Mouse (Mus musculus): ENCODE data around the gene Dtnb.

The Dtnb gene

GRCm38 (mm10) chr12:3723762-3724161 is 151.6 kb downstream of the Dtnb start:
- no peak for DNase-seq (ENCODE audit: extremely low read depth, low read depth, low spot score)

GRCm38 (mm10) chr12:3724822-3725370 is 152.7 kb downstream of the Dtnb start:
- no peak for DNase-seq (ENCODE audit: extremely low read depth, low read depth, low spot score)

- no peak for DNase-seq (ENCODE audit: extremely low read depth, low read depth, low spot score)
Measured at GRCm38 (mm10) chr12:3729521-3730075, 157.4 kb downstream of the Dtnb start.

GRCm38 (mm10) chr12:3732623-3733265 is 160.6 kb downstream of the Dtnb start:
- peak; percentile 68 for DNase-seq (ENCODE audit: extremely low read depth, low read depth, low spot score)

- DNase-seq (ENCODE audit: extremely low read depth, low read depth, low spot score): no peak
Measured at GRCm38 (mm10) chr12:3733328-3733727, 161.1 kb downstream of the Dtnb start.

GRCm38 (mm10) chr12:3737009-3737408 is 164.8 kb downstream of the Dtnb start:
- no peak for DNase-seq (ENCODE audit: extremely low read depth, low read depth, low spot score)

GRCm38 (mm10) chr12:3738741-3739529 is 166.8 kb downstream of the Dtnb start:
- no peak for DNase-seq (ENCODE audit: extremely low read depth, low read depth, low spot score)

GRCm38 (mm10) chr12:3739749-3740704 is 167.8 kb downstream of the Dtnb start:
- no peak for DNase-seq (ENCODE audit: extremely low read depth, low read depth, low spot score)

- DNase-seq (ENCODE audit: extremely low read depth, low read depth, low spot score): no peak
Measured at GRCm38 (mm10) chr12:3740705-3741081, 168.5 kb downstream of the Dtnb start.

GRCm38 (mm10) chr12:3745432-3746105 is 173.4 kb downstream of the Dtnb start:
- DNase-seq (ENCODE audit: extremely low read depth, low read depth, low spot score): no peak

- DNase-seq (ENCODE audit: extremely low read depth, low read depth, low spot score): no peak
Measured at GRCm38 (mm10) chr12:3746369-3746768, 174.2 kb downstream of the Dtnb start.

- DNase-seq (ENCODE audit: extremely low read depth, low read depth, low spot score): no peak
Measured at GRCm38 (mm10) chr12:3747583-3747982, 175.4 kb downstream of the Dtnb start.

- no peak for DNase-seq (ENCODE audit: extremely low read depth, low read depth, low spot score)
Measured at GRCm38 (mm10) chr12:3755522-3755921, 183.3 kb downstream of the Dtnb start.

GRCm38 (mm10) chr12:3756216-3756615 is 184.0 kb downstream of the Dtnb start:
- no peak for DNase-seq (ENCODE audit: extremely low read depth, low read depth, low spot score)

GRCm38 (mm10) chr12:3758127-3758526 is 185.9 kb downstream of the Dtnb start:
- no peak for DNase-seq (ENCODE audit: extremely low read depth, low read depth, low spot score)

GRCm38 (mm10) chr12:3759419-3759818 is 187.2 kb downstream of the Dtnb start:
- no peak for DNase-seq (ENCODE audit: extremely low read depth, low read depth, low spot score)

- DNase-seq (ENCODE audit: extremely low read depth, low read depth, low spot score): no peak
Measured at GRCm38 (mm10) chr12:3760876-3761590, 188.9 kb downstream of the Dtnb start.

- no peak for DNase-seq (ENCODE audit: extremely low read depth, low read depth, low spot score)
Measured at GRCm38 (mm10) chr12:3761591-3762295, 189.6 kb downstream of the Dtnb start.
